Mouse (Mus musculus): Measurements from ENCODE around the gene Cd163. TPM values are rescaled to one million over a fixed set of nuclear protein-coding genes. Genes with fewer than 3 reads are reported as not detected.
"Not testable (repeated sequence)": the region's sequence is repeated elsewhere in the genome, so short reads cannot be mapped to it uniquely, and the experiment has no call there.

The Cd163 gene
- 0.38 and 0.40 TPM in 2 replicates for polyA plus RNA-seq (2015; fragmentation: Nextera tagmentation; extraction: Ambion mirVana)

GRCm38 (mm10) chr6:124304356-124304755 is at the start of gene Cd163:
TSS of gene Cd163 (plus strand) at chr6:124304656.
- WGBS = 89% methylated on average over 4 of the region's 4 CpGs
- no peaks in the 10 kb centered on the region for H3K4me1 ChIP-seq
- H3K4me2 ChIP-seq = no peak within 1 kb of the TSS
- H3K4me3 ChIP-seq (replicated peaks) = no peak within 1 kb of the TSS
- no peaks in the 10 kb centered on the region for H3K36me3 ChIP-seq
- H3K9me3 ChIP-seq (replicated peaks) = no peaks in the 10 kb centered on the region
- no peak for ATAC-seq (replicated peaks; ENCODE audit: low FRiP score)
- H3K27me3 ChIP-seq = no peaks in the 10 kb centered on the region
- no peak within 1 kb of the TSS for H3K27ac ChIP-seq
- H3K9ac ChIP-seq = no peak within 1 kb of the TSS

GRCm38 (mm10) chr6:124255721-124256470 is 48.6 kb upstream of the Cd163 start:
- no peaks in the 10 kb centered on the region for H3K4me1 ChIP-seq
- no peak overlapping the region for H3K4me2 ChIP-seq
- H3K9me3 ChIP-seq (replicated peaks) = no peaks in the 10 kb centered on the region
- H3K27me3 ChIP-seq = no peaks in the 10 kb centered on the region
- H3K36me3 ChIP-seq = no peaks in the 10 kb centered on the region
- H3K27ac ChIP-seq = no peak overlapping the region
- H3K4me3 ChIP-seq (replicated peaks) = no peak overlapping the region
- WGBS = 61% methylated on average over 6 of the region's 6 CpGs
- no peak overlapping the region for H3K9ac ChIP-seq
- ATAC-seq (replicated peaks; ENCODE audit: low FRiP score) = no peak

GRCm38 (mm10) chr6:124260198-124260931 is 44.1 kb upstream of the Cd163 start:
- H3K9me3 ChIP-seq (replicated peaks) = no peaks in the 10 kb centered on the region
- 22% methylated on average over 11 of the region's 14 CpGs for WGBS
- H3K4me1 ChIP-seq = no peaks in the 10 kb centered on the region
- no peaks in the 10 kb centered on the region for H3K36me3 ChIP-seq
- ATAC-seq (replicated peaks; ENCODE audit: low FRiP score) = peak; percentile 70
- no peaks in the 10 kb centered on the region for H3K27me3 ChIP-seq
- no peak overlapping the region for H3K4me2 ChIP-seq
- no peak overlapping the region for H3K27ac ChIP-seq
- no peak overlapping the region for H3K9ac ChIP-seq
- no peak overlapping the region for H3K4me3 ChIP-seq (replicated peaks)

GRCm38 (mm10) chr6:124262696-124263095 is 41.8 kb upstream of the Cd163 start:
- Histone ChIP-seq H3K4me3 (replicated peaks) (no peak overlapping the region), H3K9ac (no peak overlapping the region), H3K4me1 (no peaks in the 10 kb centered on the region), H3K27ac (no peak overlapping the region), H3K4me2 (no peak overlapping the region), H3K36me3 (no peaks in the 10 kb centered on the region), H3K27me3 (no peaks in the 10 kb centered on the region), H3K9me3 (replicated peaks) (no peaks in the 10 kb centered on the region)
- 5% methylated on average over 3 of the region's 3 CpGs for WGBS
- ATAC-seq (replicated peaks; ENCODE audit: low FRiP score) = 0 out of 2 replicates have a peak, but pooled peaks have one; percentile 50

- ATAC-seq (replicated peaks; ENCODE audit: low FRiP score) = no peak
- Histone ChIP-seq H3K9ac (no peak overlapping the region), H3K27ac (no peak overlapping the region), H3K36me3 (no peaks in the 10 kb centered on the region), H3K27me3 (no peaks in the 10 kb centered on the region), H3K4me2 (no peak overlapping the region), H3K4me1 (no peaks in the 10 kb centered on the region), H3K9me3 (replicated peaks) (no peaks in the 10 kb centered on the region), H3K4me3 (replicated peaks) (no peak overlapping the region)
- whole genome bisulfite sequencing = 71% methylated on average over 5 of the region's 5 CpGs
Measured at GRCm38 (mm10) chr6:124273231-124273880, 31.1 kb upstream of the Cd163 start.

- Histone ChIP-seq H3K27me3 (no peaks in the 10 kb centered on the region), H3K36me3 (no peaks in the 10 kb centered on the region), H3K4me1 (no peaks in the 10 kb centered on the region), H3K4me3 (replicated peaks) (no peak overlapping the region), H3K4me2 (no peak overlapping the region), H3K9me3 (replicated peaks) (no peaks in the 10 kb centered on the region), H3K27ac (no peak overlapping the region), H3K9ac (no peak overlapping the region)
- no peak for ATAC-seq (replicated peaks; ENCODE audit: low FRiP score)
- WGBS = 76% methylated on average over 5 of the region's 5 CpGs
Measured at GRCm38 (mm10) chr6:124277641-124278040, 26.8 kb upstream of the Cd163 start.

GRCm38 (mm10) chr6:124278291-124278690 is 26.2 kb upstream of the Cd163 start:
- WGBS = 81% methylated on average over 5 of the region's 5 CpGs
- no peak for ATAC-seq (replicated peaks; ENCODE audit: low FRiP score)
- Histone ChIP-seq H3K9ac (no peak overlapping the region), H3K9me3 (replicated peaks) (no peaks in the 10 kb centered on the region), H3K27me3 (no peaks in the 10 kb centered on the region), H3K4me1 (no peaks in the 10 kb centered on the region), H3K36me3 (no peaks in the 10 kb centered on the region), H3K4me2 (no peak overlapping the region), H3K27ac (no peak overlapping the region), H3K4me3 (replicated peaks) (no peak overlapping the region)

- Histone ChIP-seq H3K36me3 (no peaks in the 10 kb centered on the region), H3K9me3 (replicated peaks) (no peaks in the 10 kb centered on the region), H3K27ac (no peak overlapping the region), H3K27me3 (no peaks in the 10 kb centered on the region), H3K4me2 (no peak overlapping the region), H3K4me3 (replicated peaks) (no peak overlapping the region), H3K9ac (no peak overlapping the region), H3K4me1 (no peaks in the 10 kb centered on the region)
- WGBS = 82% methylated on average over 4 of the region's 4 CpGs
- no peak for ATAC-seq (replicated peaks; ENCODE audit: low FRiP score)
Measured at GRCm38 (mm10) chr6:124282731-124283130, 21.7 kb upstream of the Cd163 start.

- not testable (repeated sequence) for H3K27me3 ChIP-seq; ATAC-seq (replicated peaks; ENCODE audit: low FRiP score); H3K4me2 ChIP-seq; H3K36me3 ChIP-seq; H3K27ac ChIP-seq; H3K9ac ChIP-seq; H3K4me3 ChIP-seq (replicated peaks); H3K9me3 ChIP-seq (replicated peaks); H3K4me1 ChIP-seq
- WGBS = 94% methylated on average over 5 of the region's 5 CpGs
Measured at GRCm38 (mm10) chr6:124297378-124297777, 7.1 kb upstream of the Cd163 start.

- Histone ChIP-seq H3K4me3 (replicated peaks) (no peak overlapping the region), H3K27ac (no peak overlapping the region), H3K9ac (no peak overlapping the region), H3K4me1 (no peaks in the 10 kb centered on the region), H3K36me3 (no peaks in the 10 kb centered on the region), H3K27me3 (no peaks in the 10 kb centered on the region), H3K9me3 (replicated peaks) (no peaks in the 10 kb centered on the region), H3K4me2 (no peak overlapping the region)
- ATAC-seq (replicated peaks; ENCODE audit: low FRiP score) = no peak
- 83% methylated on average over 3 of the region's 3 CpGs for WGBS
Measured at GRCm38 (mm10) chr6:124301447-124302192, 2.8 kb upstream of the Cd163 start.

GRCm38 (mm10) chr6:124308935-124309334 is 4.5 kb downstream of the Cd163 start:
- H3K36me3 ChIP-seq = no peaks in the 10 kb centered on the region
- H3K4me3 ChIP-seq (replicated peaks) = no peak overlapping the region
- no peaks in the 10 kb centered on the region for H3K4me1 ChIP-seq
- WGBS = 81% methylated on average over 8 of the region's 8 CpGs
- no peak overlapping the region for H3K9ac ChIP-seq
- H3K27me3 ChIP-seq = no peaks in the 10 kb centered on the region
- H3K9me3 ChIP-seq (replicated peaks) = no peaks in the 10 kb centered on the region
- no peak overlapping the region for H3K4me2 ChIP-seq
- H3K27ac ChIP-seq = no peak overlapping the region
- no peak for ATAC-seq (replicated peaks; ENCODE audit: low FRiP score)

Measured in kidney, embryonic 15.5 days (tissue).